Mouse (Mus musculus) cerebellum, postnatal 36 days (tissue): Measurements from ENCODE around the gene Camk1d.

ENCODE experiments used
- DNase-seq, 2 experiments: peaks; one replicate each; pipeline ENCODE4 v3.0.0; 2021 to 2022; ENCODE audit warnings: mixed read lengths in 2 of 2

Gene Camk1d

DNA sequence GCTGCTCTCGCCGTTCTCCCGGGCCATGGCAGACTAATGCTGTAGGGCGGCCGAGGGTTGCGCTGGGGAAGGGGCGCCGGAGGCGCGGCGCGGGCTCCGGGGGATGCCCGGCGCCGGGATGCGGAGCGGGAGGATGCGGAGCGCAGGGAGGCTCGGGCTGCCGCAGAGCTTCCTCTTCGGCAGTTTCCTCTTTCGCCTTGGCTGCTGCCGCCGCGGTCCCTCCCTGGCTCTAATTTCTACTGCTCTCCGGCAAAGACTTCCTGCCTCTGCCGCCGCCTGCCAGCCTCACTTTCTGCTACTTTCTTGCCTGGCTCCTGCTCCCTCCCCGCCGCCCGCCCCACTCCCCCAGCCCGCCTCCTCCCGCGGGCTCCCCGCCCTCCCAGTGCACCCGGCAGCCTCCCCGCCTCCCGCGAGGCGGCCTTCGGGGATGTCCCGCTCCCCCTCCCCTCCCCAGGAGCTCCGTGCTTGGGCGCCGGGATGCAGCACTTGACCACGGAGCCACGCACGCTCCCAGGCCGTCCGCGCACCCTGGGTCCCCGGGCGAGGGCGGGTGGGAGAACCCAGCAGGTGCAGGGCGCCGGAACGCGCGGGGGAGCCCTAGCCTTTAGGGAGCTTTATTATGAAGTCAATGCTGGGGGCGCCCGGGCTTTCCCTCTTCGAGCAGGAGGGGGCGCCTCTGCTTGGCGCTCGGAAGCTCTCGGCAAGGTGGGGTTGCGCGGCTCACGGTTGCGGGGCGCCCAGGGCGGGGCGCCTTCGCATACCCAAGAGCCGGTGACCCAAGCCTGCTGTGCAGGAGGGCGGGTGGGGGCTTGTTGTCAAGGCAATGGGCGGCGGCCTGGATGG is at the start of gene Camk1d:
Gene Camk1d (minus strand): TSS at position 305 of the 843 bp plus-strand sequence.
- peak; percentile 78 to 79 for DNase-seq

DNA sequence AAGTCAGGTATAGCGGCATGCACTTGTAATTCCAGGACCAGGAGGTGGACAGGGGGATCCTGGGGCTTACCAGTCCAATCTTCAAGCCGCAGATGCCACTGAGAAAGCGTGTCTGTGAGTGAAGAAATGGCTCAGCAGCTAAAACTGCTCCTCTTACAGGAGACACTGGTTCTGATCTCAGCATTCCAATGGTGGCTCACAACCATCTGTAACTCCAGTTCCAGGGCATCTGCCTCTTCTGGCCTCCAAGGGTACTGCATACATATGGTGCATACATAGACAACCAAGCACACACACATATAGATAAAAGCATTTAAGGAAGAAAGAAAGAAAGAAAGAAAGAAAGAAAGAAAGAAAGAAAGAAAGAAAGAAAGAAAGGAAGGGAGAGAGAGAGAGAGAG is 47.7 kb upstream of the Camk1d start:
- DNase-seq, result no peak

DNA sequence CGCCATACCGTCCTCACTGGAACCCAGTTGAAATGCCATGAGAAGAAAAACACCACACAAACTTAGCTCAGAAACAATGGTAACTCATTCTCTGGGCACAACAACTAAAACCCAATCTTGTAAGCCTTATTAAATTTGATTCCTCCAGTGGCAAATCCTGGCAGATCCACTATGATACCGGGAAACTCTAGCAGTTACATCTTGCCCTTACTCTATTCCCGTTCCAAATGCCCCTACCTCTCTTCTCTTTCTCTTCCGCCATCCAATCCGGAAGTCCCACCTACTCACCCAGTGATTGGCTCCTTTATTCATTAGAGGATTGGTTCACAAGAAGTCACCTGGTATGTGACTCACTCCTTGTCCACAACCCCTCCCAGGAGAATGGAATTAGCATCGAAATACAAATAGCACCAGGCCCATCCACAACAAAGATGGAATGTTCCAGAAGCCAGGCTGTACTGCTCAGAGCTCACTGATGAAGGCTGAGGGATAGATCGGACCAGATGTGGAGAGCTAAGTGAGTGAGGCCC is 46.2 kb upstream of the Camk1d start:
- no peak for DNase-seq

DNA sequence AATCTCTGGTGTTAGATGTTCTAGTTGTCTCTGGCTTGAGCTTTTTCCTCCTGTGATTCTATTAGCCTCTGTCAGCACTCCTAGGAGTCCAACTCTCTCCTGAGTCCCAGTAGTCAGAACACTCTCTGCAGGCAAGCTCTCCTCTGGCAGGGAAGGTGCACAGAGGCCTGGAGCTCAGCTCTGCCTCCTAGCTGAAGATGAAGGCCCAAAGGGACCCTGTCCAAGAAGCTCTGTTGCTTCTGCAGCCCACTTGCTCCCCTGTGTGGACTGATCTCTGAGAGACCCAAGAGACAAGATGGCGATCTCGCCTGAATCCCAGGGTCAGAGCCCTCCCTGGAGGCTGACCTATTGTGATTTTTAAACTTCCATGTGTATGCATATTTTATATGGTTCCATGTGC is 44.3 kb upstream of the Camk1d start:
- no peak for DNase-seq

DNA sequence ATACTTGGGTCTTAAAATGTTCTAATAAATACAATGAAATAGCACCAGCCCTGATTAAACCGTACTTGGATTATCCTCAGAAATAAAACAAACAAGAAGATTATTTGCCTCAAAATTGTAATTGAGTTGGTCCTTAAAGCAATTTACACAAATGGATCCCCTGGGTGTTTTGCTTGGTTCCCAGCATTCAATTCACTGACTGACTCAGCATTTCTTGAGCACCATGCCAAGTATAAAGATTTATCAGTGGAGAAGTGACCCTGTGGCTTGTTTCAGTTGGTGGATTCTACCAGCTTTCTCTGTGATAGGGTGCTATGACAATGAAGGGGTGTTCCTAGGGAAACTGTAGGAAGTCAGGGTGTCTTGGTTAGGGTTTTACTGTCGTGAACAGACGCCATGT is 36.6 kb upstream of the Camk1d start:
- DNase-seq, result no peak

DNA sequence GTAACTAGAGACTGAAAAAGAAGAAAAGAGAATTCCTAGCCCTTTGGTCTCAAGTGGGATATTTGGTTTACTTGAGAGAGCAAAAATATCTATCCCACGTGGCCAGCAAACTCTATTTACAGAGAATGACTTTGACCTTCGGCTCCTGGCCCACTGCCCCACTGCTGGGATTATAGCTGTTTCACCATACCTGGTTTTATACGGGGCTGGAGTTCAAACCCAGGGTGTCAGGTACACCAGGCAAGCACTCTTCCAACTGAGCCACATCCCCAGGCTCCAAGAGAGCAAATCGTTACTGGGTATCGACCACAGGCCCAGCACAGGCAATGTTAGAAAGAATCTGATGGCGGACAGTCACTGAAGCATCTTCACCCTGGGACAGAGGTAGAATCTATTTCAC is 34.9 kb upstream of the Camk1d start:
- no peak for DNase-seq

DNA sequence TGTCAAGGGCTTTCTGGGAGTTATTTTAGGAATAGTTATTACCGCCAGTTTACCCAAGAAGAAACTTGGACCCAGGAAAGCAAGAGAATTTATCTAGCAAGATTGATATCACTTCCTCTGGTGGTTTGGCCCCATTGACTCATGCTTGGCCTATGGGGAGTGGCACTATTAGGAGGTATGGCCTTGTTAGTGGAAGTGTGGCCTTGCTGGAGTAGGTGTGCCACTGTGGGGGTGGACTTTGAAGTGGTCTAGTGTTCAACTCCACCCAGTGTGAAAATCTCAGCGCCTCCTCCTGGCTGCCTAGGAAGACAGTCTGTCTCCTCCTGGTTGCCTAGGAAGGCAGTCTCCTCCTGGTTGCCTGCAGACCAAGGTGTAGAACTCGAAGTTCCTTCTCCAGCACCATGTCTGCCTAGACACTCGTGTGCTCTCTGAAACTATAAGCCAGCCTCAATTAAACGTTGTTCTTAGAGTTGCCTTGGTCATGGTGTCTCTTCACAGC is 33.3 kb upstream of the Camk1d start:
- no peak for DNase-seq

DNA sequence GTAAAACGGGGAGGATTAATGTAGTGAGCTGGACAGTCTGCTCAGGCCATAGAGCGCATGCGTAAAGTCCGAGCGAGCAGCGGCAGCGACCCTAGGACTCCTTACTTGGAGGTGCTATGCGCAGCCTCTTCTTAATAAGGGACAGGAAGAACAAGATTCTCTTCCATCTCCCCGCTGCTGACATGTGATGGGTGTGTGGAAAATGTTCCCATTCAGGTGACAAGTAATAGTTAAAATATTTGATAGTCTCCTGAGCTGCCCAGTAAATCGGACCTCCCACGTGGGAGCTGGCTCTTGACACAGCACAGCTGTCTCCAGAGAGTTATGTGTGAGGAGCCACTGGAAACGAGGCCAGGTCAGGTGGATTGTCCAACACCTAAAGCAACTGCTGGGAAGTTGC is 32.2 kb upstream of the Camk1d start:
- no peak for DNase-seq

DNA sequence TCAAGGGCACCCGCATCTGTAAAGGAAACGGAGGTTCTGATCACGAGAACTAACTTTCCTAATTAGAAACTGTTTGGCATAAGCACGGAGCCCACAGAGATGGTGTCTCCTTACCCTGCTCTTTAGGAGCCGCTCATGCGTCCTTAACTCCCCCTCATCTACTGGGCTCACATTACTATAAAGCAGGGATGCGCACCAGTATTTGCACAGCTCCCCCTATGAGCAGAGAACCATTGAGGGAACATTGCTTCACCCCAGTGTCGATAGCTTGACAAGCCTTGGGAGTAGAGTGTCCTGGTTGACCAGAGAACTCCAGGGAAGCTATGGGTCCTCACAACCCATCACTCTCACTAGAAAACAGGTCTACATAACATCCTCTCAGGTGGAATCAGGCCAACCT is 29.6 kb upstream of the Camk1d start:
- DNase-seq, result no peak

DNA sequence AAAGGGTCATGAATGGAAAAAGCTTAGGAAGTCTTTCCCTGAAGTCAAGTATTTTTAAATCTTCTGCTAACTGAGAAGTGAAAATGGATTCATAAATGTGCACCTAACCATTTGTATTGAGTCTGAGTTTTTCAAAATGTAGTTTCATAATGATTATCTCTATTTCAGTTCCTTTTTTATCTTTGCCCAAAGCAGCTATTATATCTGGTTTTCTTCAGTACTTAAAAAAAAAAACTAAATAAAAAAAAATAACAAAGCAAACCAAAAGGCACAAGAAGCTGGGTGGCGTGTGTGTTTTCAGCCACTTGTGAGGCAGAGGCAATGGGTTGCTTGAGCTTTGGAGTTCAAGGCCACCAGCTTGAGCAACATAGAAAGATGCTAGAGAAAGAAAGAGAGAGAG is 26.6 kb upstream of the Camk1d start:
- no peak for DNase-seq

DNA sequence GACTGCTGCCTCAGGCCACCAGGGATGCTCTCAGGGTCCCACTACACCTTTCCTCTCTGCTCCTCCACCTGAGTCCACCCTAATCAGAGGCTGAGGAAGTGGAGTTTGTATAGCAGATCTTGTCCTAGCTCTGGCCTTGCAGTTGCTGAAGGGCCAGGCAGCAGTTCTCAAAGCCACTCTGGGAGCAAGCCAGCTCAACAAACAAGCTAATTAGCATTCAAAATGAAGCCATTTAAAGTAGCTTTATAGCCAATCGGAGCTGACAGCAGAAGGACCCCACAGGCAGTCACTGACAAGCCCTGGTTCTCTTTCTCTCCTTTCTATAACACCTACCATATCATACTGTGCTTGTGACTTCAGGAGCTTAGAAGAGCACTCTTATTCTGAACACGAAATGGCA is 21.6 kb upstream of the Camk1d start:
- DNase-seq, result no peak

DNA sequence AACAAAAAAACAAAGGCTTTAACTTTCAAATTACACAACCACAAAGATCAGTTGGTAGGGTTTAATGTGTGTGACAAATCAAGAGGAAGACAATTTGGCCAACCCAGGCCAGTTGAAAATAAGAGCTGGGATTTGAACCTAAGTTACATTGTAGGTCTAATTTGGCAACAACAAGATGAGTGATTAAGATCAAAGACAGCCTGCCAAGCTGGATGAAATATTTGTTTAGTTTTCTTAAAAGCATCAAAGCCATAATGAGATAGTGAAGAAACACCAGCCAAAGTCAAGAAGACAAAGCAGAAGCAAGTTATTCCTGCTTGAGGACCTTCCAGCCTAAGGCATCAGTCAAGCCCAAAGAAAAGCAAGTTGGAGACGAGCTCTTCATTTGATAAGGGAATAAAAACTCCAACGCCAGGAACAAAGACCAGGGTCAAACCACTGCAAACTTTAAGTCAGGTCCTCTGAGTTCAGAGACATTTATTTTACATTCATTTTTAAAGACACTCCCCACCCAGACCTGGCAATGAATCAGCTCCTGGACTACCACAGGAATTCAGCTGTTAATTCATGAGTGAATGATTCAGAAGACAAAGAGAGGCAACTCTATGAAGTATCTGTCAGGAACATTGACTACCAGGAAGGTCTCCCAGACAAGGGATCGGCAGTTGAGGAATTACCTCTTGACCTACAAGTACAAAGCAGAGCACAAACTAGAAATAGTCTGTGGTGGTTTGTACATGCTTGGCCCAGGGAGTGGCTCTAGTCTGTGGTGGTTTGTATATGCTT is 19.2 kb upstream of the Camk1d start:
- DNase-seq, result no peak

DNA sequence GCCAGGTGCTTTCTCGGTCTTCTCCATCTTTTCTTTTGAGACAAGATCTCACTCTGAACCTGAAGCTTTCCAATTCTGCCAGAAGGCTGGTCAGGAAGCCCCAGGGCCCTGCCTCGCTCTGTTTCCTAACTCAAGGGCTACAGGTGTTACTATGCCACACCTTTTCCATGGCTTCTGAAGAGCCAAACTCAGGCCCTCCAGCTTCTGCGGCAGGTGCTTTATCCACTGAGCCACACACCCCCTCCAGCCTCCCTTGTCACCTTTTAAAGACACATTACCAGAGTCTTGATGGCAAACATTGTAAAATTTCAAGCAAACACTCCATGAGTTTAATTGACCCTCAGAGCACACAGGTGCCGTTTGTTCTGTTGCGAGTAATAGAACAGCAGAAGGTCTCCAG is 17.7 kb upstream of the Camk1d start:
- DNase-seq, result no peak

DNA sequence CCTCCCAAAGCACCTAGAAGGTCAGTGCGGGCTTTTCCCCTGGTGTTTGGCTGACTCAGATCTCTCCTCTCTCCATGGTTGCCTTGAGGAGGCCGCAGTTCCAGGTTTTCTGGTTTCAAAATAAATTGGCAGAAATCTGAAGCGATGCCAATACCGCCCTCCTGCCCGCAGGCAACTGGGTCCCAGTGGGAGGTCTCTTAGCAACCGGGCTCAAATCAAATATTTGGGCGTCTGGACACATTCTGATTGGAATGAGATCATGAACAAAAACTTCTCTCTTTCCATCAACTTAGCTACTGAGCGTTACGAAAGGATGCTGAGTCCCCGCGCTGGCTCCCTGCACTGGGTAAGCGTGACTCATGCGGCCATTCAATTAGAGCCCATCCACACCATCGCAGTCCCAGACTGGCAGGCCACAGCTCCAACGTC is 16.1 kb upstream of the Camk1d start:
- no peak for DNase-seq

DNA sequence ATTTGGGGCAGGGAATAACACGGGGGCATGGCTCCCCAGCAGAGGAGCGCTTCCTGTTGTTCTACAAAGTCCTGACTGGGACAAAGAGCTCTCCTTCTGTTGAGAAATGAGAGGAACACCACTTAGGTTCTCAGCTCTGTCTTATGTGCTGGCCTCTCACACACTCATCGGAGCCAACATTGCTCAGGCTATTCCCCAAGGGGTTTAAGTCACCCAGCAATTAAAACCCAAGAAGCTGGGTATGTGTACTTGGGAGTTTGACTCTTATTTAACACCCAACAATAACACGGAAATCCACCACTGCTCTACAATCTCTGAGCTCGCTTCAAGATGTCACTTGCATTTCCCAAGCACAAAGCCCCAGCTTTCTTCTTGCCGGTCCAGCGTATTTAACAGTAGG is 15.6 kb upstream of the Camk1d start:
- no peak for DNase-seq

DNA sequence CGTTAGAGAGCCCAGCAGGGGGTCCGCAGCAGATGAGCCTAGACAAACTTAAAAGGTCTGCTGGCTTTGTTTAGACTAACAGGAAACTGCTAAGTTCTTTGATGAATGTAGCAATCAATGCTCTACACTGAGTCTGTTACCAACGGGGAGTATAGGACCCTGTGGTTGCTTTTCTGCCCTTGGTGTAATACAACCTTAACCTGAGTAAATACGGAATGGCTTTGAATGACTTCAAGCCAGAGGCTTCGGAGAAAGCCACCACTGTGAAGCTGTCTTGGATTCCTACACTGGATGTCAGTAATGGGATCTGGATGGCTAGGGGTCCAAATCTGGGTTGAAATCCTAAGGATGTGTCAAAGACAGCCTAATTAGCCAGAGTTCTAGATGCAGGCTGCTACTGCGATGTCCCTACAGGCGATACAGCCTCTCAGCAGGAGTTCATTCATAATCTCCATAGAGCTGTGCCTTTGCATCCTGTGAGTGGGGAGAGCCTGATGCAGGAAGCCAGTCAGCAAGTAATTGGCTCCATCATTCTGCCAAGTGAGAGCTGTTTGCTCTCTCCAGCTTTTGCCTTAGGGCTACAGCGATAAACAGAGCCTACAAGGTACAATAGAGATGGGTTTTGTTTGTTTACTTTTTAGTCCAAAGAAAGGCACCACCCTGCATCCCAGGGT is 10.8 kb upstream of the Camk1d start:
- no peak for DNase-seq

DNA sequence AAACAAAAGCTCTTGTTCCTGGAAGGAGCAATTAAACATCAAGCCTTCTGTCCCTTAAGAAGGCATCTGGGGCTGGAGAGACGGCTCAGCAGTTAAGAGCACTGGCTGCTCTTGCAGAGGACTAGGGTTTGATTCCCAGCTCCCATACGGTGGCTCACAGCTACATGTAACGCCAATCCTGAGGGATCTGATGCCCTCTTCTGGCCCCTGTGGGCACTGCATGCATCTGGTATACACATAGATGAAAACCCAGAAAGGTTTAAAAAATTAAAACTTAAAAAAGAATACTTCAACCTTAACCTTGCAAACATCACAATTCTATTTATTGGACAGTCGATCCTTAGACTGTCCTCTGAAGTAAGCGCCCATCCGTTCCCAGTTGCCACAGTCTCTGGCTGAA is 3.4 kb upstream of the Camk1d start:
- DNase-seq, result no peak

DNA sequence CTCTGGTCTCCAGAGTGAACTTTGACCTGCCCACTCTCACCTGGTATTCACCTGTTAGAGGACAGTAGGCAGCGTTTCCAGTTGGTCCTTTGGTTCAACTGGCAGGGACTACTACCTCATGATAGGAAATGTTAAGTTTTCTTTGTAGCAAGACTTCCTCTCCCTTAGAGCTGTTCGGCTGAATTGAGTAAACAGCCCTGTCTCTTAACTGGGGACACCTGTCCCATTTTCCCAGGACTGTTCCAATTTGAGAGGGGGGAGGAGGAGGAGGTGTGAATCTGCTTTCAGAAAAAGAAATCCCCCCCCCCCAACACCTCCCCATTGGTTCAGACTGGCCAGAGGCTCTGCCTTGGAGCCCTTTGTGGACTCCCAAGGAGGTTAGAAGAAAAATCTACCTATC is 1.2 kb upstream of the Camk1d start:
- DNase-seq, result no peak

DNA sequence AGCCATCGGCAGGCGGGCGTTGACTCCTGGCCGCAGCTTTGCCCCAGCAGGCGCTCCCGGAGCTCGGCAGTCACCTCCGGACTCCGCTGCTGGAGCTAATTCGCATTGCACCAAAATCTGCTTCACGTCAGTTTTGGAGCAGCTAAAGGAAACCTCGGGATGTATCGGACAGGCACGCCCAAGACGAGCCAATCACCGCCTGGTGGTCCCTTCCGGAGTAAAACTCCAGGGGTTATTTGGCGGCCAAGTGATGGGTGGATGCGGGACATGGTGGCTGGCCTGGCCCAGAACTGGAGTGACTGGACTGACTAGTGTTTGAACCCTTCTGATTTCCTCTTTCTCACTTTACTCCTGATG is 717 bp upstream of the Camk1d start:
- no peak for DNase-seq

DNA sequence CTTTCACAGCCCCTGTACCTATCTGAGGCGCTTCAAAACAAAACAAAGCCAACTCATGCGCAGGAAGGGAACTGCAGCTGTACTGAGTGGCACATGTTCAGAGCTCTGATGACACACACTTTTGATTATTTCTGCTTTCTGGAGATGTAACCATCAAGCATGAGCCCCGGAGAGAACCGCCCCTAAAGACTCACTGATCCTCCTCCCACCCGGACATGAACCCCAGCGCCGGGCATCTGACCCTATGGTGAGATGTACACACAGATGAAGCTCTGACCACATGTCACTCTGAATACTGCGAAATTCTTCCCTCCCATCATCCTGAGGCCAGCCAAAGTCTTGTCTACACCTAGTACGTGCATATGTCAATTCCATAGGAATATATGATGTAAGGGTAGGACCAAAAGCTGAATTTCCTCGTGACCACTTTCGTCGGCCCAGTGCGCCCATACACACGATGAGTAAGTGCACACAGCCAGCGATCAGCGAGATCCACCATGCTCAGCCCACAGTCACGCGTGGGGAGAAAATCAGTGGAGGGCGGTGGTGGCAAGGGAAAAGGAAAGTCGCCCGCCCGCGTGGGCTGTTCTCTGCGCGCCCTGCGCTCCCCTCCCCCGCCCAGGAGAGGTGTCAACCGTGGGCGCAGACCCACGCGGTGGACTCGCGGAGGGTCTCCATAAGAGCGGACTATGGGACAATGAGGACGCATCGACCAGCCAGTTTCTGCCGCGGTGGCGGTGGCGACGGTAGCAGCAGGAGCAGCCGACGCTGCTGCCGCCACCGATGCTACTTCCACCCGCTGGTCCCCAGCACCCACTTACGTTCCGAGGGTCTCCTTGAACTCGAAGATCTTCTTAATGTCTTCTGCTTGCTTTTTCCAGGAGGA is 747 bp downstream of the Camk1d start:
- peak; percentile 38 to 48 for DNase-seq

DNA sequence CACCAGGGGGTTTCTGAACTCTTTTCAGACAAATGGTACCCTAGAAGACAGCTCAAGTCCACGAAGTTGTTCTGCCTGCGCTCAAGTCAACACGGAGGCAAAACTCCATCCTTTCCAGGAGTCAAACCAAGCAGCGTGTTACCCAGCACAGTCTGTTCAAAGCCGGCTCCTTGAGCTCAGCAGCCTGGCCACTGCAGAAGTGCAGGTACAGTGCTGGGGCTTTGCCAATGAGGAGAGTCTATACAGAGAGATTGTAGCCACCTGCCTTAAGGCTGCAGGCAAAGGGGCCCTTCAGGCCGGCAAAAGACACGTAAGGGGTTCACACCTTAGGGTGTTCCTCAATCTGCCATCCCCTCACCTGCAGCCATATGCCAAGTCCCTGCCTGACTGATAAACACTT is 2.1 kb downstream of the Camk1d start:
- DNase-seq, result no peak

DNA sequence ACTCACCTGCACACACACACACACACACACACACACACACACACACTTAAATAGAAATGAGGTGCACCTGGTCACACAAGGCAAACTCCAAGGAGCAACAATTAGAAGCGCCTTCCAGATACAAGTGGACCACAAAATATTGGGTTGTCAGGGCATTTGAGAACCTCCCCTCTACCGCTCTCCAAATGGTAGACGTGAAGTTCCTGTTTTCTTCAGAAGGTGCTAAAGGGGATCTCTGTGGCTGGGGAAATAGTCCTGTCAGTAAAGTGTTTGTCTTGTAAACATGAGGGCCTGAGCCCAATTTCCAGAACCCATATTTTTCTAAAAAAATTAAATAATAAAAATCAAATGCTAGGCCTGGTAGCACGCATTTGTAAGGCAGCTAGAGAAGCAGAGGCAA is 4.4 kb downstream of the Camk1d start:
- no peak for DNase-seq
